Mouse (Mus musculus): ENCODE results near the gene Atp6v1g3. TPM values are rescaled to one million over a fixed set of nuclear protein-coding genes. Genes with fewer than 3 reads are reported as not detected.

Atp6v1g3 gene
- polyA plus RNA-seq, 1 experiment from 2014 or later: 6.3 TPM

DNA sequence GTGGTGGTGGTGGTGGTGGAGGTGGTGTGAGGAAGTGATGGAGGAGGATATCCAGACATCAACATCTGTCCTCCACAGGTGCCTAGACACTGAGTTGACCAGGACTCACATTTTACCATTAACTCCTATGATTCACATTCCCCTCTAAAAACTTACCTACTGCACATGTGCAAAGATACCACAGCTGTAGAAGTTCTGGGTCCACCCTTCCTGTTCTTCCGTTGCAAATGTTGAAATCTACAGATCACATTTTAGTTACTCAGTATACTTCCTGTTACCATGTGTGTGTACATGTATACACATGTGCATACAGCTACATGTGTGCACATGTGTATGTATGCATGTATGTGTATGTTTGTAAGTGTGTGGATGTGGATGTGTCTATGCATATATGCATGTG lies 29.8 kb downstream of the Atp6v1g3 start:
- no peak overlapping the region for H3K4me3 ChIP-seq (ENCODE audit: low read length)
- no peak overlapping the region for H3K4me2 ChIP-seq (replicated peaks; ENCODE audit: low read depth, low read length)
- ATAC-seq (ENCODE audit: low FRiP score, low TSS enrichment): no peak
- H3K9ac ChIP-seq (replicated peaks; ENCODE audit: low read length): no peak overlapping the region
- no peaks in the 10 kb centered on the region for H3K36me3 ChIP-seq (ENCODE audit: insufficient read depth, low read length)
- WGBS: 83% methylated on average over 1 of the region's 1 CpGs
- H3K4me1 ChIP-seq (ENCODE audit: insufficient read depth, low read length): no peaks in the 10 kb centered on the region
- no peak overlapping the region for H3K27ac ChIP-seq (ENCODE audit: low read length)
- H3K27me3 ChIP-seq (ENCODE audit: insufficient read depth, low read length): no peaks in the 10 kb centered on the region
- H3K9me3 ChIP-seq (ENCODE audit: low read length): no peaks in the 10 kb centered on the region

DNA sequence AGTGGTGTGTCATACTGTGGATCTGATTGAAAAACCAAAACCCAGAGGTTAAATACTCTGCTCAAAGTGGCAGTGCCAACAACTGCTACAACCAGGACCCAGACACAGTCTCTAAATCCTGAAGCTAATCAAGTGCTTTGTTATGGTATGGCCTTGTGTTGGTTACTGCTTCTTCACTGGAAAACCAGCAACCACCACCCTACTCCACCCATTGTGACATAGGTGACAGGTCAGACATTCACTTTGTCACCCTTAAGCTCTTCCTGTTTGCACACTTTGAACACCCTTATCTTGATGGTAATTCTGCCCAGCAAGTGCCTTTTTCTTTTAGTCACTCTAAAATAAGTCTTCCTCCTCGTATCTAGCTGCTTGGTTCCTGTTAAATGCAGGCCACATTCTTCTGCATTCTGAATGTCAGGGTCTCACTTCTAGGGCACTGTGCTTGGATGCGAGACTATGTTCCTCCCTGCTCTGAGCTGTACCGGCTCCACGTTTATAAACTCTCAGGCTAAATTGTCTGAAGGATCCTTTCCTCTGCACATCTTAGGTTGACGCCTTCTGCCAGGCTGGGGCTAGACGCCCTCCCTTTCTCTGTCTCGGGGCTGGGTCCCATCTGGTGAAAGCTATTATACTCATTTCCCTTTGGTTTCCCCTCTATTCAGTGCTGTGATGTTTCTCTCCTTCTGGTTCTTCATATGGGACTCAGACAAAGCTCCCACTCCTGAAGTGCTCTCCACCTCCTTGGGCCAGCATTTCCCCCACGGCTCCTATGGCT lies 30.8 kb downstream of the Atp6v1g3 start:
- 40% methylated on average over 8 of the region's 8 CpGs for WGBS
- no peak for ATAC-seq (ENCODE audit: low FRiP score, low TSS enrichment)
- Histone ChIP-seq H3K9me3 (ENCODE audit: low read length) (no peaks in the 10 kb centered on the region), H3K36me3 (ENCODE audit: insufficient read depth, low read length) (no peaks in the 10 kb centered on the region), H3K27me3 (ENCODE audit: insufficient read depth, low read length) (no peaks in the 10 kb centered on the region), H3K4me3 (ENCODE audit: low read length) (no peak overlapping the region), H3K9ac (replicated peaks; ENCODE audit: low read length) (no peak overlapping the region), H3K27ac (ENCODE audit: low read length) (no peak overlapping the region), H3K4me1 (ENCODE audit: insufficient read depth, low read length) (no peaks in the 10 kb centered on the region), H3K4me2 (replicated peaks; ENCODE audit: low read depth, low read length) (no peak overlapping the region)

DNA sequence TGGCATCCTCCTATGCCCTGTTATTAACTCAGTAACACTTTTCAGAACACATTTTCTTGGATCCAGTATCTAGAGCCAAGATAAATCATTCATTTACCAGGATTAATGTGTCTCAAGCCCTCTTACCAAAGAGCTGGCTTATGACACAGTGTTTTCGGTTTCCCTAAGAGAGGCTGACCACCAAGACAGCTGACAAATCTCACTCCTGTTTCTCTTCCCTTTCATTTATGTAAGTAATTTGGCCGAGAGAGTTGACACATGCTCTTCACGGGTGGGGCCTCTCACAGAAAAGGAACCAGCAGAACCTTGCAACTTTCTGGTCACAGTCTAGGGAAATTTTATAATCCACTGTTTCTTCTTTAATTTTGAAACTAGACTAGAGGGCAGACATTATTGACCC lies 49.1 kb downstream of the Atp6v1g3 start:
- no peak overlapping the region for H3K4me3 ChIP-seq (ENCODE audit: low read length)
- H3K4me2 ChIP-seq (replicated peaks; ENCODE audit: low read depth, low read length): no peak overlapping the region
- no peaks in the 10 kb centered on the region for H3K36me3 ChIP-seq (ENCODE audit: insufficient read depth, low read length)
- ATAC-seq (ENCODE audit: low FRiP score, low TSS enrichment): no peak
- H3K9me3 ChIP-seq (ENCODE audit: low read length): 0 out of 2 replicates have a peak, but pooled peaks cover 3% of the 10 kb centered on the region
- H3K27me3 ChIP-seq (ENCODE audit: insufficient read depth, low read length): no peaks in the 10 kb centered on the region; the same call in 1 of the 2 replicates
- no peak overlapping the region for H3K9ac ChIP-seq (replicated peaks; ENCODE audit: low read length)
- WGBS: 39% methylated on average over 3 of the region's 3 CpGs
- H3K27ac ChIP-seq (ENCODE audit: low read length): no peak overlapping the region
- no peaks in the 10 kb centered on the region for H3K4me1 ChIP-seq (ENCODE audit: insufficient read depth, low read length)

DNA sequence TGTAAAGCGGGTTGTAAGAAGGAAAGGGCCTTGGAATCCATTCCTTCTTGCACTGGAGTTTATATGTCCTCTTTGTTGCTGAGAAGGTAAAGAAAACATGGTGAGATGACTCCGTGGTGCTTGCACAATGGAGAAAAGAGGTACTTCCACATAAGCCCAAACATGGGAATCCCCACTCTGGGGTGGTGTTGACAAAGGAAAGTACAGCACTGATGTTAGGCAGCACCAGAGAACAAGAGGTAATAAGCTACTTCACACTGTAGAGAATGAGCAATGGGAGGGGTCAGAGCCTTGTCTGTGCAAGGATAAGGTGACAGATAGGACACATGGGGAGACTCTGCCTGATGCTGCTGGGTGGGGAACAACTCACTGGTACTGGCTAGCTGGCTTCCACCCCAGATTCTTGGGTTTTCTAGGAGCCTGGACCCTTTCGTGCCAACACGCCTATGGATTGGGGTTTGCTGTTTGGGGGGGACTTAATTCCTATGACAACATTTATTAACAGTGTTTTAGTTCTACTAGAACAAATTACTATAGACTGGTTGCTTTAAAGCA lies 49.6 kb downstream of the Atp6v1g3 start:
- H3K27me3 ChIP-seq (ENCODE audit: insufficient read depth, low read length): no peaks in the 10 kb centered on the region; the same call in 1 of the 2 replicates
- no peak overlapping the region for H3K27ac ChIP-seq (ENCODE audit: low read length)
- WGBS: 78% methylated on average over 4 of the region's 4 CpGs
- H3K4me2 ChIP-seq (replicated peaks; ENCODE audit: low read depth, low read length): no peak overlapping the region
- H3K36me3 ChIP-seq (ENCODE audit: insufficient read depth, low read length): no peaks in the 10 kb centered on the region
- no peak overlapping the region for H3K9ac ChIP-seq (replicated peaks; ENCODE audit: low read length)
- ATAC-seq (ENCODE audit: low FRiP score, low TSS enrichment): no peak
- no peaks in the 10 kb centered on the region for H3K4me1 ChIP-seq (ENCODE audit: insufficient read depth, low read length)
- H3K9me3 ChIP-seq (ENCODE audit: low read length): 0 out of 2 replicates have a peak, but pooled peaks cover 3% of the 10 kb centered on the region
- H3K4me3 ChIP-seq (ENCODE audit: low read length): no peak overlapping the region

DNA sequence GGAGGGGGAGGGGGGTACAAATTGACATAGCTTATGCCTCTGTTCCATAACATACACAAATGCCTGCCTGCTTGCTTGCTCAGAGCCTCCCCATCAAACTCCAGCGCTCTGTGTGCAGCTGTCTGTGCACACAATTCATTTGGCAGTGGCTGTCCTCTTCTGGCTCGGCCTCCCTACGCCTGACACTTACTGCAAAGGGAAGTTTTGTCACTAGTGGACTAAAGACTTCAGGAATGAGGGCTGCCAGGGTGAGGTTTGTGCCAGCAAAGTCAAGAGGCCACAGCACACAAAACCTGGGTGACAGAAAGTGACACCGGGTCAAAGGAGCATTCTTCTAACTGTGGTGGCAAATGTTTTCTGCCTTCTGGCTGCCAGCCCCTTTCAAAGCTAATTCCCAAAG lies 52.6 kb downstream of the Atp6v1g3 start:
- Histone ChIP-seq H3K27me3 (ENCODE audit: insufficient read depth, low read length) (no peaks in the 10 kb centered on the region; the same call in 1 of the 2 replicates), H3K4me2 (replicated peaks; ENCODE audit: low read depth, low read length) (no peak overlapping the region), H3K36me3 (ENCODE audit: insufficient read depth, low read length) (no peaks in the 10 kb centered on the region), H3K4me3 (ENCODE audit: low read length) (no peak overlapping the region), H3K9ac (replicated peaks; ENCODE audit: low read length) (no peak overlapping the region), H3K4me1 (ENCODE audit: insufficient read depth, low read length) (no peaks in the 10 kb centered on the region), H3K9me3 (ENCODE audit: low read length) (0 out of 2 replicates have a peak, but pooled peaks cover 3% of the 10 kb centered on the region), H3K27ac (ENCODE audit: low read length) (no peak overlapping the region)
- WGBS: 28% methylated on average over 4 of the region's 4 CpGs
- no peak for ATAC-seq (ENCODE audit: low FRiP score, low TSS enrichment)

DNA sequence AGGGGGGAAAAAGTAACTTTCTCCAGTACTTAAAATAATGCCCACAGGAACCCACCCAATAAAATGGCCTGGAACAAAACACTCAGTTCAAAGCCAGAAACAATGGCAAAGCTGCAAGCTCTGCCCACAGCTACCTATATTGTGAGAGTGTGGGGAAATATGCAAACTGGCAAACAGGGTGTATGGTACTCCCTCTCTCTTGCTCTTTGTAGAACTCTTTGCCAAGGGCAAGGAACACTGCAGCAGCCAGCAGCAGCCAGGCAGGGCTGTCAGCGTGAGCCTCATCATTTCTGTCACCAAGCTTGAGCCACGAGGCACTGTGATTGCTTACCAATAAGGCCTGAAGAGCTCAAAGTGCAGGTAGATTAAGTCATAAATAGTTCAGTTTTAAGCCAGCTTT lies 53.0 kb downstream of the Atp6v1g3 start:
- H3K27ac ChIP-seq (ENCODE audit: low read length): no peak overlapping the region
- 6% methylated on average over 2 of the region's 2 CpGs for WGBS
- H3K9me3 ChIP-seq (ENCODE audit: low read length): 0 out of 2 replicates have a peak, but pooled peaks cover under 1% of the 10 kb centered on the region
- no peaks in the 10 kb centered on the region for H3K4me1 ChIP-seq (ENCODE audit: insufficient read depth, low read length)
- no peaks in the 10 kb centered on the region; the same call in 1 of the 2 replicates for H3K27me3 ChIP-seq (ENCODE audit: insufficient read depth, low read length)
- no peaks in the 10 kb centered on the region for H3K36me3 ChIP-seq (ENCODE audit: insufficient read depth, low read length)
- no peak overlapping the region for H3K4me2 ChIP-seq (replicated peaks; ENCODE audit: low read depth, low read length)
- ATAC-seq (ENCODE audit: low FRiP score, low TSS enrichment): no peak
- no peak overlapping the region for H3K4me3 ChIP-seq (ENCODE audit: low read length)
- H3K9ac ChIP-seq (replicated peaks; ENCODE audit: low read length): no peak overlapping the region

DNA sequence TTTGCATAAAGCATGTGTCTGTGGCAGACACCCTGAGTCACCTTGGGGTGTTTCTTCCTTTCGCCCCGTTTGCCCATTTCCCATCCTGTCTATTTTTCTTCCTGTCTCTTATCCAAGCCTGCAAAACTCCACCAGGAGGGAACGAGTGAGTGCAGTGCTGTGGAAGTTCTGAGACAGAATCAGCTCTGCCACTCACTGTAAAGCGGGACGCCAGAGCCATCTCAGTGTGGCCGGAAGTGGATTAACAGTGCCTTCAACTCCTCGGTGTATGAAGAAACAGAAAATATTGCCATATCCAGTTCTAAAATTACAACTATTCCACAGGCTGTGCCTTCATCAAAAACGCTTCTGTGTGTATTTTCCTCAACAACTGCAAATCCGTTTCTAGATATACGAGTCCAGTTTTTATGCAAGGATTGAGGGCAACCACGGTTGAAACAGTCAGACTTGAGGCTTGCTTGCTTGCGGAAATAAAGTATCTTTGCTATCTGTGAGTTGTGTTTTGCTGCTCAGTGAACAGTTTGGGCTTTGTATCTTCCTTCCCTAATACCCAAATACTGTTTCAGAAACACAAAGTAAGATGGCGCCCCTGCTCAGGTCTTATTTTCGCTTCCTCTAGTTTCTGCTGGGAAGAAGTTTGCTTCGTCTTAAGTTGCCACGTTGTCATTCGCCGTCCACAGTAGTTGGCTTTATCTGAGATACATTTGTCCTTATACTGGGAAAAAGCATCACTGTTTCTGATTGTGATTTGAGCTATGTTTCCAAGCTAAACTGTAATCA lies 54.1 kb downstream of the Atp6v1g3 start:
- 67% methylated on average over 18 of the region's 18 CpGs for WGBS

DNA sequence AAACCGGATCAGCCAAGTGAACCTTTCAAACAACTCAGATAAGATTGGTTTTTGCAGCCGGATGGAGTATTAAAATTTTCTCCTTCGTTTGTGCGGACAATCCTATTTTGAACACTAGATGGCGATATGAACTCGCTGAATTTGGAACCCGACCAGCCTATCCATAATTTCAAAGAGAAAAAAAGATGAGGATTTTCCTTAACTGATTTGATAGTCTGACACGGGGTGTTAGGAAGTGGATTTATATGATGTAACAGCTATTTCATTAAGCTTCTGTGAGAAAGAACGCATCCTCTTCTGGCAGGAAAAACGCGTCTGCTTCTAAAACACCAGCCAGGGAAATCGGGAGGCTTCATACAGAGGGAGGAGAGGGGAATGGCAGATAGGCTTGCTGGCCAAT lies 54.8 kb downstream of the Atp6v1g3 start:
- Histone ChIP-seq H3K27me3 (ENCODE audit: insufficient read depth, low read length) (no peaks in the 10 kb centered on the region; the same call in 1 of the 2 replicates), H3K27ac (ENCODE audit: low read length) (no peak overlapping the region), H3K9ac (replicated peaks; ENCODE audit: low read length) (no peak overlapping the region), H3K9me3 (ENCODE audit: low read length) (no peaks in the 10 kb centered on the region), H3K4me3 (ENCODE audit: low read length) (no peak overlapping the region), H3K36me3 (ENCODE audit: insufficient read depth, low read length) (no peaks in the 10 kb centered on the region), H3K4me2 (replicated peaks; ENCODE audit: low read depth, low read length) (peak overlapping the region; percentile 44), H3K4me1 (ENCODE audit: insufficient read depth, low read length) (no peaks in the 10 kb centered on the region)
- no peak for ATAC-seq (ENCODE audit: low FRiP score, low TSS enrichment)
- WGBS: 17% methylated on average over 12 of the region's 12 CpGs

More for the DNA sequence above, 54.1 kb downstream of the Atp6v1g3 start:
- H3K27ac ChIP-seq (ENCODE audit: low read length): no peak overlapping the region
- H3K4me3 ChIP-seq (ENCODE audit: low read length): no peak overlapping the region
- no peaks in the 10 kb centered on the region; the same call in 1 of the 2 replicates for H3K27me3 ChIP-seq (ENCODE audit: insufficient read depth, low read length)
- H3K4me2 ChIP-seq (replicated peaks; ENCODE audit: low read depth, low read length): no peak overlapping the region
- H3K9ac ChIP-seq (replicated peaks; ENCODE audit: low read length): no peak overlapping the region
- H3K9me3 ChIP-seq (ENCODE audit: low read length): no peaks in the 10 kb centered on the region
- no peaks in the 10 kb centered on the region for H3K36me3 ChIP-seq (ENCODE audit: insufficient read depth, low read length)
- no peaks in the 10 kb centered on the region for H3K4me1 ChIP-seq (ENCODE audit: insufficient read depth, low read length)
- no peak for ATAC-seq (ENCODE audit: low FRiP score, low TSS enrichment)

DNA sequence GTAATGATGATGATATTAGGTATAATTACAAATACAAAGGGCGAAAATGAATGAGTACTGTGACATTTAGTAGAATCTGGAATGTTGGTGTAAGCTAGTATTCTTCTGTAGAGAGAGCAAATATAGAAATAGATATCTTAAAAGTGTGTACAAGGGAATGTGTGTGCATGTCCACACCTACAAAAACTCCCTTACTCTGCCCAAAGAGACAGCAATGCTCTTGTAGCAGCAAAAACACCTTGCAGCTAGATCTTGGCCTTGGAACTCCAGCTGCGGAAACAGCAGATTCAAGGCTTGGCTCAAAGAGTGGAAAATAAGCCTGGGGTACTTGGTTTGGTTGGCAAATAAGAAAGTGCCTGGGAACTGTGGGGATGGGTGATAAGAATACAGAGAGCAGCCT lies 57.0 kb downstream of the Atp6v1g3 start:
- Histone ChIP-seq H3K9ac (replicated peaks; ENCODE audit: low read length) (no peak overlapping the region), H3K27ac (ENCODE audit: low read length) (no peak overlapping the region), H3K4me3 (ENCODE audit: low read length) (no peak overlapping the region), H3K27me3 (ENCODE audit: insufficient read depth, low read length) (no peaks in the 10 kb centered on the region; the same call in 1 of the 2 replicates), H3K36me3 (ENCODE audit: insufficient read depth, low read length) (no peaks in the 10 kb centered on the region), H3K4me1 (ENCODE audit: insufficient read depth, low read length) (no peaks in the 10 kb centered on the region), H3K4me2 (replicated peaks; ENCODE audit: low read depth, low read length) (no peak overlapping the region), H3K9me3 (ENCODE audit: low read length) (no peaks in the 10 kb centered on the region)
- ATAC-seq (ENCODE audit: low FRiP score, low TSS enrichment): no peak
- whole genome bisulfite sequencing: 91% methylated on average over 2 of the region's 2 CpGs
